Mouse (Mus musculus): ENCODE results near the gene Mki67.

Mki67 gene

DNA sequence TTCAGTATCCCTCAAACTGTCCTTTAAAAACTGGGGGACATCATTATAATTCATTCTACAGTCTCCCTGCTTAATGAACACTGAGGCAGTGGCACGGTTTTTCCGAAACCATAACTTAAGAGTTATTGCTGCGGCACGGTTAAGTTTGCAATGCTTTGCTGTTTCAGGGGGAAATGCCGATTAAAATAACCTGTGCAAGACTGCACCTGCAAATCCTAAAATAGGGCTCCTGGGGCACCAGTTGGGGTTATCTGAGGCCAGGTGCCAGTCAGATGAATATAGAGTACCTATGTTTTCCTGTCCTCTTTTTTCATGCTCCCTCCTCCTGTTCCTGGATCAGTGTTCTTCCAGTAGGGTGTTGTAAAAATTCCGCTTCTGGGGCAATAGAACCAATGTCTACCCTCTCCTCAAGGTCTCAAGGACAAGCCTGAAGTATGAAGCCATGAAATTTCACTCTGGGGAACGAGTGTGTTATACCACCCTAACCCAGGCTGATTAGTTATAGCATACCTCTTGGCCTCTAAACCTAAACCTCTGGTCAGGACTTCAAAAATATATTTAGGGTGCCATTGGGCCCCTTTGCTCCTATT lies 902 bp upstream of the Mki67 start:
- 41% methylated on average over 7 of the region's 7 CpGs for WGBS

- under 1% methylated on average over 27 of the region's 28 CpGs for WGBS
Observed at GRCm38 (mm10) chr7:135716445-135716877, 300 bp upstream of the Mki67 start.

- 33% methylated on average over 7 of the region's 7 CpGs for WGBS
Observed at GRCm38 (mm10) chr7:135715166-135715565, 995 bp downstream of the Mki67 start.

GRCm38 (mm10) chr7:135713326-135713725 lies 2.8 kb downstream of the Mki67 start:
- WGBS: 86% methylated on average over 8 of the region's 8 CpGs

DNA sequence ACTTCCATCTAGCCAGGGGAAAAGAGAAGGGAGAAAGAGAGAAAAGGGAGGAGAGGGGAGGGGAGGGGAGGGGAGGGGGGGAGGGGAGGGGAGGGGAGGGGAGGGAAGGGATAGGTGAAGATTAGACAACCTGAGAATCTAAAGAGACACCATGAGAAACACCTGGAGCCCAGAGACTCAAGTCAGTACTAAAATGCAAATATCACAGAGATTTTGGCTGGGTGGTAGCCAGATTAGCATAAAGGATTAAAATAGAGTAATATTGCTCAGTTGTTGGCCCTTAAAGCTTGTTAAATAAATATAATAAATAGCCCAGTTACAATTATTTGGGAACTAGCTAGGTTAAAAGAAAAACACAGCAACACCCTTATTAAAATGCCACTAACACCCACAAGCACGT lies 3.6 kb downstream of the Mki67 start:
- 94% methylated on average over 1 of the region's 1 CpGs for WGBS

DNA sequence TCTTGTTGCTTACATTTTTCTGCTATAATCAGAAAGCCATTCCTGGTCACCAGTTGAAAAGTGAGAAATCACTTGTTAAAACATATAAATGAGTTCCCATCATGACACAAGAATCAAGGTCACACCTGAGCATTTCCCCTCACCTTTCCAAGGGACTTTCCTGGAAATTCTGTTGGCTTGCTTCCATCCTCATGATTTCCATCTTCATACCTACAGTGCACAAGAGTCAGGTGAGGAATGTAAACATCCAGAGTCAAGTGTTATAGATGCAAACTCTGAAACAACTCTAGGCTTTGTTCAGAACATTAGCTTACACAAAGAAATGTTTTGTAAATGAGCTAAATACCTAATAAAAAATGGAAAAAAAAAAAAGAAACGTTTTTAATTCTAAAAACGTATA lies 5.5 kb downstream of the Mki67 start:
- 77% methylated on average over 2 of the region's 2 CpGs for WGBS

DNA sequence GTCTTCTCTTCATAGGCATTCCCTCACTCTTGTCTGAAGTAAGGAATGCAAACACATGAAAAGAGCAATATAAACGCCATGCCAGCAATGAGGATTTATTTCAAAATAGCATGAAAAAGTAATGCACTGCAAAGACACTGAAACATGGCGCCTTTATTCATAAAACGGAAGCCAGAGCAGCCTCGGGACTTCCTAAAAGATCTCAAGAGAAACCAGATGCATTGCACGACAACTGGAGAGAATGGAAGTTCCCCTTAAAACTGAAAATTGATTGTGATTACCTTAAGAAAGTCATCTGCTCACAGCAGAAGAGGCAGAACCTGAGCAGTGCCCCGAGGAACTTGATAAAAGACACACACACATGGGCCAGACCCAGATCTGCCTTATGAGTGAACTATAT lies 10.4 kb downstream of the Mki67 start:
- WGBS: 92% methylated on average over 6 of the region's 6 CpGs

DNA sequence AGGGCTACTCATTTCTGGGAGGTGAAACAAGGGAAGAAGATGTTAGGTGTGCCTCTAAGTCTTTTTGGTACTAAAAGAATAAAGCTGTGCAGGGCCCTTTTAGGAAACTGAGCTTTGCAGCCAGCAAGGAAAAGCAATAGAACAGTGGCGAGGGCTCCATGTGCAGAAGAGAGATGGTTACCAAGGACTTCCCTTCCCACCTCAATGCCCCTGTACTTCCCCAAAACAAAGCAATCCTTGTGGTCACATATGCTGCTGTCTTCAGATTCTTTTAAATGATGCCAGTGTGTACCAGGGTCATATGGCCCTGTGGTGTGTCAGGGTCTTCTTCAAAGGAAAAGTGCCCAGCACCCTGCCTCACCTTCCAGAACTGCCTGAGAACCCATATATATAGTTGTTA lies 11.1 kb downstream of the Mki67 start:
- WGBS: 90% methylated on average over 1 of the region's 1 CpGs

DNA sequence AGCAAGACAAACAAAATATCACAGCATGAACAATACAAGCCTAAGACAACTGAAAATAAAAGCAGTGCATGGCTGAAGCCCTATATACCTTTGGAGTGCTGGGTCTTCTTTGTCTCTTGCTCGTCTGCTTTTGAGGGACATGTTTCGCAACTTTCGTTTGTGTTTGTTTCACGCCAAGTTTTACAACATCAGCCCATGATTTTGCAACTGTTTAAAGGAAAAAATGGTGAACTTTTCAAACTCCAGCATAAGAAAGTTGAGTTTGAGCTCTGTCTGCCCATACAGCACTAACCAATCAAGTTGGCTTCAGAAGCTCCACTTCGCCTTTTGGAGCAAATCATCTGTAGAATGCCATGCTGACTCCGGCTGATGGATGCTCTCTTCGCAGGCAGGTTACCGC lies 11.9 kb downstream of the Mki67 start:
- 95% methylated on average over 8 of the region's 8 CpGs for WGBS

- WGBS: 96% methylated on average over 9 of the region's 9 CpGs
Observed at GRCm38 (mm10) chr7:135703600-135704148, 12.5 kb downstream of the Mki67 start.

DNA sequence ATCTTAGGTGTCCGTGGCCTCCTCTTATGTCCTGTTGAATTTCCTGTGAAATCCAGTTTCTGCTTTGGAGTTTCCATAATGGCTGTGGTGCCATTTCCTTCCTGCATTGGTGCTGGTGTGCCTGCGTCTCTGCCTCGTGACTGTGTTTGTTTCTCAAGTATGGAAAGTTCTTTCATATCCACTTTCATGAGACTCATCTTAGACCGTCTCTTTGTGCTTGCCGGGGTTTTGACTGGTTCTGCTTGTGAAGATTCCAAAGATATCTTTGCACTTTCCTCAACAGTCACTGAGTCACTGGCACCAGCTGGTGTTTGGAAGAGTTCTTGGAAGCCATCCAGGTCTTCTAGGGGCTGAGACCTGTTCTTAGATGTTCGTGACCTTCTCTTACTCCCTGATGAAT lies 16.8 kb downstream of the Mki67 start:
- WGBS: 47% methylated on average over 6 of the region's 6 CpGs

DNA sequence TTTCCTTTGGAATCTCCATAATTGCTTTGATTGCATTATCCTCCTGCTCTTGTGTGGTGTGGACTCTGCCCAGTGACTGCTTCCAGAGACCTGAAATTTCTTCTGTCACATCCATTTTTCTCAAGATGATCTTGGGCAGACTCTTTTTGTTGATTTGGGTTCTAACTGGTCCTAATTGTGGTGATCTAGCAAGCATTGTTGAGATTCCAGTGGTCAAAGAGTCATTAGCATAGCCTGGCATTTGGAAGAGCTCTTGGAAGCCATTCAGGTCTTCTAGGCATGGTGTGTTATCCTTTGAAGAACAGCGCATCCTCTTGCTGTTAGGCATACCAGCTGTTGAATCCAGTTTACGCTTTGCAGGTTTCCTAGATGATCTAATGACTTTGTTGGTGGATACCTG lies 17.8 kb downstream of the Mki67 start:
- 100% methylated on average over 2 of the region's 2 CpGs for WGBS

- WGBS: 69% methylated on average over 5 of the region's 5 CpGs
Observed at GRCm38 (mm10) chr7:135697021-135697740, 19.0 kb downstream of the Mki67 start.

- WGBS: 73% methylated on average over 4 of the region's 4 CpGs
Observed at GRCm38 (mm10) chr7:135696127-135696526, 20.0 kb downstream of the Mki67 start.

GRCm38 (mm10) chr7:135694796-135695195 lies 21.4 kb downstream of the Mki67 start:
- WGBS: 98% methylated on average over 5 of the region's 5 CpGs

- 93% methylated on average over 4 of the region's 4 CpGs for WGBS
Observed at GRCm38 (mm10) chr7:135694130-135694529, 22.0 kb downstream of the Mki67 start.

DNA sequence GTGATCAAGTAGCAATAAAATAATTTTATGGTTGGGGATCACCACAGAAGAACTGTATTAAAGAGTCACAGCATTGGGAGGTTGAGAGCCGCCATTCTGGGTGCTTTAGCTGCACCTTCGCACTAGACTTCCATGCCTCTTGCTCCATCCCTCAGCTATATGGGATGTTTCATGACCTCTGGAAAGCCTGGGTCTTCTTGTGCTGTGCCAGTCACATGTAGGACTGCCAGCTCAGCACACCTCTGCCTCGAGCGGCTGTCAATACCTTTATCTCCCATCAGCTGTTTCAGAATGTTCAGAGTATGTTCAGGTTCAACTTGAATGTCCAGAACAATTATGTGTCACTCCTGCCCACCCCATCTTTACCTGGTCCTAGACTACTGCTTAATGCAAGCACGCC lies 24.2 kb downstream of the Mki67 start:
- over 99% methylated on average over 5 of the region's 5 CpGs for WGBS

- 92% methylated on average over 7 of the region's 7 CpGs for WGBS
Observed at GRCm38 (mm10) chr7:135689396-135689795, 26.8 kb downstream of the Mki67 start.

- 92% methylated on average over 7 of the region's 7 CpGs for WGBS
Observed at GRCm38 (mm10) chr7:135684938-135685337, 31.2 kb downstream of the Mki67 start.

- 58% methylated on average over 4 of the region's 4 CpGs for whole genome bisulfite sequencing
Observed at GRCm38 (mm10) chr7:135684098-135684497, 32.1 kb downstream of the Mki67 start.

DNA sequence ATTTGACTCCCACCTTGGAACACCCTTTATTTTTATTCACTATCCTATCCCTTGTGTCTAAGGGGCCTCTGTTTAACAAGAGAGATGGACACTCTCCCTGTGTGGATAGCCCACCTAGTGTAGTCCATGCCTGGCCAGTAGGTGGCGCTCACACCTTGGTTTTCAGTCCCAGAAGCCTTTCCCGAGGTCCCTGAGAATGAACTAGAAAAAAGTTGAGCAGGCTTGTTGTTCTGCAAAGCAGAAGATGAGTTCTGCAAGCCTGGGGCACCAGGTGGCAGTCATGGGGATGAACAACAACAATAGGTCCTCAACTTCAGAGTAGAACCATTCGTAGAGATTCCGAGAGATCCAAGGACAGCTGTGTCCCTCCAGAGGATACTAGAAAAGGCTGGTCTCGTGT lies 35.8 kb downstream of the Mki67 start:
- 61% methylated on average over 5 of the region's 5 CpGs for WGBS

GRCm38 (mm10) chr7:135676722-135677121 lies 39.4 kb downstream of the Mki67 start:
- 78% methylated on average over 8 of the region's 8 CpGs for WGBS

DNA sequence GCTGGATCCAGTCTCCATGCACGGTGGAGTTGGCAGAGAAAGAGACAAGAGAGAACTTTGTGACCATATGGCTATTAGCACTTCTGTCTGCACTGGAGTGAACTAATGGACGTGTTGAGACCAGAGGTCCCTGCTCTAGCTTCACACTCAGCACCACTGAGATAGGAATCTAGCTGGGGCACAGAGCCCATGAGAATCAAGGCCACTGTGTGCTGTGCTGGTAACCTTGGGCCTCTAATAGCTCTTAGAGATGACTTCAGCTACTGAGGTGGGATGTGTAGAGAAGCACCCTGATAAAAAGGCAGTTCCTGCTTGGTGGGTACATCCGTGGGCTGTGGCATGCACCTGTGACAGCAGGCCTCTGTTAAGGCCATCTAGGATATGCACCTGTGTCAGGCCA lies 42.6 kb downstream of the Mki67 start:
- 69% methylated on average over 3 of the region's 3 CpGs for WGBS
